Mouse (Mus musculus) CH12.LX (cell line): Measurements from ENCODE around the gene Nrxn3. TPM values are rescaled to one million over a fixed set of nuclear protein-coding genes. Genes with fewer than 3 reads are reported as not detected.

Source experiments
- DNase-seq: peaks from one replicate; pipeline ENCODE4 v3.0.0-alpha.2; 2013; ENCODE audit errors: extremely low read depth
- H3K27ac ChIP-seq: 2 replicates; pipeline ENCODE4 v1.5.1; 2012; ENCODE audit warnings: low read depth, mild to moderate bottlenecking, control low read depth, moderate library complexity; ENCODE audit not compliant: insufficient read depth
- H3K27me3 ChIP-seq: replicated peaks from 2 replicates; pipeline ENCODE3; 2012; ENCODE audit warnings: inconsistent platforms
- H3K36me3 ChIP-seq, 2 experiments: replicated peaks in 1 of 2; 2 replicates each; pipeline versions ENCODE3 to v1.6.1; 2012; ENCODE audit warnings: inconsistent platforms in 1 of 2, low read length in 1 of 2, mild to moderate bottlenecking in 1 of 2, mixed read lengths in 1 of 2, moderate library complexity in 1 of 2; ENCODE audit not compliant: control insufficient read depth in 1 of 2, insufficient read depth in 1 of 2
- H3K4me1 ChIP-seq, 2 experiments: 2 replicates each; pipeline ENCODE4 v1.6.1; 2012; ENCODE audit warnings: inconsistent platforms in 1 of 2, moderate library complexity in 1 of 2; ENCODE audit not compliant: insufficient read depth in 2 of 2, control insufficient read depth in 1 of 2
- H3K4me2 ChIP-seq: 2 replicates; pipeline ENCODE4 v1.6.1; 2012; ENCODE audit warnings: low read depth, mild to moderate bottlenecking, control low read depth; ENCODE audit not compliant: poor library complexity, insufficient read depth, severe bottlenecking
- H3K4me3 ChIP-seq, 3 experiments: fragments of 150-350 bp in 1 of 3; sonication (generic) in 1 of 3; replicated peaks in 1 of 3; 2 replicates each; pipeline versions ENCODE3 to v1.5.1; 2011 to 2012; ENCODE audit warnings: low read depth in 2 of 3, low read length in 2 of 3, mild to moderate bottlenecking in 2 of 3, moderate library complexity in 2 of 3, control low read depth in 1 of 3, improper control_type of control experiment in 1 of 3, inconsistent platforms in 1 of 3, mixed read lengths in 1 of 3; ENCODE audit not compliant: poor library complexity in 1 of 3
- H3K79me2 ChIP-seq: replicated peaks from 2 replicates; pipeline ENCODE4 v1.6.1; 2012; ENCODE audit warnings: mild to moderate bottlenecking, moderate library complexity; ENCODE audit not compliant: control insufficient read depth, poor library complexity, insufficient read depth, severe bottlenecking; ENCODE audit errors: extremely low read depth
- H3K9ac ChIP-seq: 2 replicates; pipeline ENCODE4 v1.6.1; 2012; ENCODE audit warnings: low read depth, mild to moderate bottlenecking, control low read depth, moderate library complexity; ENCODE audit not compliant: insufficient read depth
- H3K9me3 ChIP-seq: replicated peaks from 2 replicates; pipeline ENCODE3; 2012; ENCODE audit warnings: low read length, inconsistent platforms, mixed read lengths
- CTCF ChIP-seq, 2 experiments: IDR thresholded peaks in 1 of 2; conservative IDR thresholded peaks in 1 of 2; 2 replicates each; pipeline ENCODE4 v1.5.1; 2011 to 2012; ENCODE audit warnings: low read depth in 2 of 2, low read length in 2 of 2, improper control_type of control experiment in 1 of 2, inconsistent platforms in 1 of 2, mild to moderate bottlenecking in 1 of 2, moderate library complexity in 1 of 2
- E2F4 ChIP-seq: IDR thresholded peaks from 2 replicates; pipeline ENCODE4 v1.6.1; 2011; ENCODE audit warnings: low read depth, low read length, improper control_type of control experiment; ENCODE audit not compliant: insufficient replicate concordance
- EP300 ChIP-seq: IDR thresholded peaks from 2 replicates; pipeline ENCODE4 v1.6.1; 2011; ENCODE audit warnings: low read length, improper control_type of control experiment
- GABPA ChIP-seq: IDR thresholded peaks from 2 replicates; pipeline ENCODE4 v1.6.1; 2012; ENCODE audit warnings: low read depth, low read length, improper control_type of control experiment, inconsistent platforms; ENCODE audit not compliant: insufficient replicate concordance
- HCFC1 ChIP-seq: IDR thresholded peaks from 2 replicates; pipeline ENCODE4 v1.6.1; 2012; ENCODE audit warnings: low read depth, mild to moderate bottlenecking, inconsistent platforms, low read length, improper control_type of control experiment
- IRF4 ChIP-seq: IDR thresholded peaks from 2 replicates; pipeline ENCODE4 v1.6.1; 2014; ENCODE audit warnings: low read depth, mild to moderate bottlenecking, inconsistent platforms, low read length, improper control_type of control experiment
- JUND ChIP-seq: conservative IDR thresholded peaks from 2 replicates; pipeline ENCODE4 v1.6.1; 2011; ENCODE audit warnings: low read depth, low read length, improper control_type of control experiment
- MAX ChIP-seq: IDR thresholded peaks from 2 replicates; pipeline ENCODE4 v1.6.1; 2011; ENCODE audit warnings: low read length, improper control_type of control experiment
- MAZ ChIP-seq: IDR thresholded peaks from 2 replicates; pipeline ENCODE4 v1.6.1; 2012; ENCODE audit warnings: low read depth, mild to moderate bottlenecking, inconsistent platforms, low read length, improper control_type of control experiment, moderate library complexity
- MXI1 ChIP-seq: IDR thresholded peaks from 2 replicates; pipeline ENCODE4 v1.6.1; 2011; ENCODE audit warnings: mild to moderate bottlenecking, low read depth, low read length, improper control_type of control experiment
- MYC ChIP-seq: IDR thresholded peaks from 2 replicates; pipeline ENCODE4 v1.6.1; 2011; ENCODE audit warnings: low read depth, mild to moderate bottlenecking, improper control_type of control experiment, low read length
- NRF1 ChIP-seq: IDR thresholded peaks from 2 replicates; pipeline ENCODE4 v1.6.1; 2014; ENCODE audit warnings: low read depth, mild to moderate bottlenecking, inconsistent platforms, low read length, improper control_type of control experiment, moderate library complexity
- PAX5 ChIP-seq: IDR thresholded peaks from 2 replicates; pipeline ENCODE4 v1.6.1; 2012; ENCODE audit warnings: low read length, inconsistent platforms, mixed read lengths
- POLR2AphosphoS2 ChIP-seq: IDR thresholded peaks from 2 replicates; pipeline ENCODE4 v1.6.1; 2011; ENCODE audit warnings: low read depth, low read length, improper control_type of control experiment
- RCOR1 ChIP-seq: conservative IDR thresholded peaks from 2 replicates; pipeline ENCODE4 v1.6.1; 2012; ENCODE audit warnings: low read depth, mild to moderate bottlenecking, inconsistent platforms, low read length, improper control_type of control experiment
- SMC3 ChIP-seq: IDR thresholded peaks from 2 replicates; pipeline ENCODE4 v1.6.1; 2011; ENCODE audit warnings: low read depth, low read length, improper control_type of control experiment
- TCF12 ChIP-seq: IDR thresholded peaks from 2 replicates; pipeline ENCODE4 v1.6.1; 2014; ENCODE audit warnings: low read depth, mild to moderate bottlenecking, inconsistent platforms, low read length, improper control_type of control experiment
- USF2 ChIP-seq: conservative IDR thresholded peaks from 2 replicates; pipeline ENCODE4 v1.6.1; 2011; ENCODE audit warnings: low read depth, low read length, improper control_type of control experiment
- ZC3H11A ChIP-seq: IDR thresholded peaks from 2 replicates; pipeline ENCODE4 v1.6.1; 2012; ENCODE audit warnings: low read depth, mild to moderate bottlenecking, inconsistent platforms, low read length, improper control_type of control experiment
- ZNF384 ChIP-seq: IDR thresholded peaks from 2 replicates; pipeline ENCODE4 v1.6.1; 2012; ENCODE audit warnings: low read depth, low read length, improper control_type of control experiment, inconsistent platforms
- dilution Hi-C: fragments of 300-500 bp; cut with MboI; formaldehyde crosslinking; loops from 2 replicates; pipeline ENCODE4 v1.14.3; 2020; ENCODE audit warnings: low sequenced_read_pairs; ENCODE audit not compliant: extremely low pct_unique_long_range_greater_than_20kb, extremely low pct_ligation_motif_present
- in situ Hi-C: fragments of 300-500 bp; cut with MboI; formaldehyde crosslinking; loops from 3 replicates; pipeline ENCODE4 v1.14.3; 2019; ENCODE audit warnings: low sequenced_read_pairs, low pct_ligation_motif_present, low pct_unique_long_range_greater_than_20kb, mixed read lengths
- polyA plus RNA-seq: library from polyadenylated mRNA; unstranded; fragments of >175 nt; gene quantifications from 2 replicates; pipeline ENCODE4 v1.2.1, GENCODE M21; 2012; ENCODE audit warnings: low read depth; ENCODE audit not compliant: insufficient read length
- total RNA-seq, 2 experiments: library from RNA; depleted of rRNA; stranded (reverse); fragments of 300-350 nt in 1 of 2; fragments of >200 nt in 1 of 2; gene quantifications; 2 replicates each; pipeline ENCODE4 v1.2.3; 2012 to 2014

Gene Nrxn3
- total and polyA plus RNA-seq, 3 experiments = 0.04 to 0.17 (median 0.09) TPM

- H3K9ac ChIP-seq = no peak overlapping the region
- no peaks in the 10 kb centered on the region for H3K27me3 ChIP-seq
- DNase-seq = no peak
- H3K79me2 ChIP-seq = no peaks in the 10 kb centered on the region
- H3K36me3 ChIP-seq = no peaks in the 10 kb centered on the region
- H3K27ac ChIP-seq = no peak overlapping the region
- in situ Hi-C loops = no loop called here
- H3K4me3 ChIP-seq = no peak overlapping the region
- H3K4me1 ChIP-seq = no peaks in the 10 kb centered on the region
- dilution Hi-C loops = no loop called here
- H3K9me3 ChIP-seq = no peaks in the 10 kb centered on the region
- H3K4me2 ChIP-seq = no peak overlapping the region
- no peak for TF ChIP-seq TCF12
- no peak for TF ChIP-seq ZNF384
- no peak for TF ChIP-seq MAX
- no peak for TF ChIP-seq RCOR1
- no peak for TF ChIP-seq MXI1
- no peak for TF ChIP-seq JUND
- no peak for TF ChIP-seq SMC3
Observed at GRCm38 (mm10) chr12:90332459-90332858, 1609.8 kb downstream of the Nrxn3 start.

GRCm38 (mm10) chr12:90337496-90338228, 1615.0 kb downstream of the Nrxn3 start:
- in situ Hi-C loops = no loop called here
- H3K27me3 ChIP-seq = no peaks in the 10 kb centered on the region
- H3K79me2 ChIP-seq = no peaks in the 10 kb centered on the region
- H3K9me3 ChIP-seq = no peaks in the 10 kb centered on the region
- DNase-seq = no peak
- H3K9ac ChIP-seq = no peak overlapping the region
- H3K4me1 ChIP-seq = no peaks in the 10 kb centered on the region
- no peak overlapping the region for H3K4me2 ChIP-seq
- no peak for TF ChIP-seq JUND
- no peak for TF ChIP-seq MXI1
- no peak for TF ChIP-seq ZC3H11A
- TF ChIP-seq MYC = no peak
- no peak for TF ChIP-seq MAX
- TF ChIP-seq CTCF (conservative IDR thresholded peaks at IDR 0.05 in 1 of 2, IDR thresholded peaks at IDR 0.05 in 1 of 2; ENCODE audit: low read depth in 2 of 2, low read length in 2 of 2) = no peak
- no peak for TF ChIP-seq IRF4
- no peak for TF ChIP-seq POLR2AphosphoS2
- no peaks in the 10 kb centered on the region for H3K36me3 ChIP-seq
- H3K27ac ChIP-seq = no peak overlapping the region
- no peak overlapping the region for H3K4me3 ChIP-seq
- dilution Hi-C loops = no loop called here

DNA sequence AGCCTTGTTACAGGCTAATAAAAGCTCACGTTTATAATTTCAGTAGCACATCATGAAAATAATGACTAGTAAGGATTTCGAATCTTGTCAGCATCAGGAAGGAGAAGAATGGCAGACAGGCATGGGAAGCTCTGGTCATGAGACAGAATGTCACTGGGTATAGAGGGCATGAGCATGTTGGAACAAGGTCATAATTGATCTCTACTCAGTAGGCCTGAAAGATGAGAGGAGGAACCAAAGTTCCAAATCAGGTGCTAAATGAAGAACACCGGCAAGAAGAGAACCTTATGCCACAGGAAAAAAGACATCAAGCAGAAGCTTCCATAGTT, 1615.5 kb downstream of the Nrxn3 start:
- dilution Hi-C loops = no loop called here
- Histone ChIP-seq H3K9me3 (no peaks in the 10 kb centered on the region), H3K9ac (no peak overlapping the region), H3K4me1 (no peaks in the 10 kb centered on the region), H3K27ac (no peak overlapping the region), H3K36me3 (no peaks in the 10 kb centered on the region), H3K79me2 (no peaks in the 10 kb centered on the region), H3K4me2 (no peak overlapping the region), H3K27me3 (no peaks in the 10 kb centered on the region), H3K4me3 (no peak overlapping the region)
- in situ Hi-C loops = no loop called here
- TF ChIP-seq HCFC1 (no peak), POLR2AphosphoS2 (no peak), EP300 (no peak), SMC3 (no peak), USF2 (no peak), MAZ (no peak), CTCF (conservative IDR thresholded peaks at IDR 0.05 in 1 of 2, IDR thresholded peaks at IDR 0.05 in 1 of 2; ENCODE audit: low read depth in 2 of 2, low read length in 2 of 2) (no peak), GABPA (no peak), PAX5 (no peak), ZNF384 (no peak), E2F4 (no peak), NRF1 (no peak), MYC (no peak)
- no peak for DNase-seq
